Mouse (Mus musculus) ovary, postnatal 10 days (tissue): ENCODE measurements around the gene Tbx3.

Experiments
- DNase-seq: peaks from one replicate; pipeline ENCODE4 v3.0.0; 2022; ENCODE audit warnings: low spot score

Tbx3 gene

DNA sequence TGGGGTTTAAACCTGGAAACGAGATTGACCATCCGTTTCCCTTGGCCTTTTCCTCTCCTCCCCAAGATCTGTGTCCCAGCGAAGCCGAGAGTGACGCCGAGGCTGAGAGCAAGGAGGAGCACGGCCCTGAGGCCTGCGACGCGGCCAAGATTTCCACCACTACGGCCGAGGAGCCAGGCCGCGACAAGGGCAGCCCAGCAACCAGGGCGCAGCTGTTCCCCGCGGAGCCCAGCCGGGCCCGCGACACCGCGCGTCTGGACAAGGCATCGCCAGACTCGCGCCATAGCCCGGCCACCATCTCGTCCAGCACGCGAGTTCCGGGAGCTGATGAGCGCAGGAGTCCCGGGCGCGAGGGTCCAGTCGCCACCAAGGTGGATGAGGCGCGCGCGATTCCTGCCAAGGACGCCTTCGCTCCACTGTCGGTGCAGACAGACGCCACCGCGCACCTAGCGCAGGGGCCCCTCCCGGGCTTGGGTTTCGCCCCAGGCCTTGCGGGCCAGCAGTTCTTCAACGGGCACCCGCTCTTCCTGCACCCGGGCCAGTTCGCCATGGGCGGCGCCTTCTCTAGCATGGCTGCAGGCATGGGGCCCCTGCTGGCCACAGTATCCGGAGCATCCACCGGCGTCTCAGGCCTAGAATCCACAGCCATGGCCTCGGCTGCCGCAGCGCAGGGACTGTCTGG lies 10.0 kb downstream of the Tbx3 start:
- DNase-seq, result no peak

DNA sequence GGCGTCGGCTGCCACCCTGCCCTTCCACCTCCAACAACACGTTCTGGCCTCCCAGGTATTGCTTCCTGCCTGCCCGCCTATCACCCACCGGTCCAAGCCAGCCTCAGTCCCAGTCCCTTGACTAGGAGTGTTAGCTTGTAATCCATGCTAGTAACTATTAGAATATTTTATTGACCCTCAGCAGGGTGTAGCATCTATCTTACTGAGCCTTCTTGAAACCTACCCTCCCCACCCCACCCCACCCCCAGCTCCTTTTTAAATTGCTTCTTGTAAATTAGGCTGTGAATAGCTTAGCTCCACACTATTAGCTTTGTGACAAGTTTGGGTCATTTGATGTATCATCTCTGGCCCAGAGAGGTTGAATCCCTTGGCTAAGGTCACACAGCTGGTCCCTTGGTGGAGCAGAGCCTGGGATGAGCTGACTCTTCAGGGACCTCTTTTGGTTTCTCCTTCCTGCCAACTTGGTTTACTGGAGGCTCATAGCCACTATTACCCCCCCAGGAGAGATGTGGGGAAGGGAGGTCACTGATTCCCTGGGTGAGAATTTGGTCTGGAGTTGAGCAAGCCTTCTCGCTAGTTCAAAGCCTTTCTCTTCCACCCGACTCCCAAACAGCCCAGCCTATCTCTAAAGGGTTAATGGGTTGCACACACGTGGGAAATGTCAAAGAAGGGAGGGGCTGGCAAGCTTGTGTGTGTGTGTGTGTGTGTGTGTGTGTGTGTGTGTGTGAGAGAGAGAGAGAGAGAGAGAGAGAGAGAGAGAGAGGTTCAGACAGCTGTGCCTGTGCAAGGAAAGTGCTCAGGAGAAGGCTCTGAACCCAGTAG lies 10.8 kb downstream of the Tbx3 start:
- no peak for DNase-seq

DNA sequence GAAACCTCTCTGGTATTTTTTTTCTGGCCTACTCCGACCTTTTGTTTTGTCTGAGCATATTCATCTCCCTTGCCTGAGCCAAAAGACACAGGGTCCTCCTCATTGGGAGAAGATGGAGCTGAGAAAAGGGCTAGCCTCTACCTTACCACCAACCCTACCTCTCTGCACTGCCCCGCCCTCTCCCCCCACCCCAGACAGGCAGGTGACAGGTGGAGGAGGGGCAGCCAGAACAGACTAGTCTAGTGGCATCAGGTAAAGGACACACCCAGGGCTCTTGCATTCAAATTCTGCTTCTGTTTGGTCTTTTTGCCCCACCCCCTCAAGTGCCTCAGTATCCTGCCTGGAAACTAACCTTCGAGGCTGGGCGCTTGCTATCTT lies 11.4 kb downstream of the Tbx3 start:
- no peak for DNase-seq

DNA sequence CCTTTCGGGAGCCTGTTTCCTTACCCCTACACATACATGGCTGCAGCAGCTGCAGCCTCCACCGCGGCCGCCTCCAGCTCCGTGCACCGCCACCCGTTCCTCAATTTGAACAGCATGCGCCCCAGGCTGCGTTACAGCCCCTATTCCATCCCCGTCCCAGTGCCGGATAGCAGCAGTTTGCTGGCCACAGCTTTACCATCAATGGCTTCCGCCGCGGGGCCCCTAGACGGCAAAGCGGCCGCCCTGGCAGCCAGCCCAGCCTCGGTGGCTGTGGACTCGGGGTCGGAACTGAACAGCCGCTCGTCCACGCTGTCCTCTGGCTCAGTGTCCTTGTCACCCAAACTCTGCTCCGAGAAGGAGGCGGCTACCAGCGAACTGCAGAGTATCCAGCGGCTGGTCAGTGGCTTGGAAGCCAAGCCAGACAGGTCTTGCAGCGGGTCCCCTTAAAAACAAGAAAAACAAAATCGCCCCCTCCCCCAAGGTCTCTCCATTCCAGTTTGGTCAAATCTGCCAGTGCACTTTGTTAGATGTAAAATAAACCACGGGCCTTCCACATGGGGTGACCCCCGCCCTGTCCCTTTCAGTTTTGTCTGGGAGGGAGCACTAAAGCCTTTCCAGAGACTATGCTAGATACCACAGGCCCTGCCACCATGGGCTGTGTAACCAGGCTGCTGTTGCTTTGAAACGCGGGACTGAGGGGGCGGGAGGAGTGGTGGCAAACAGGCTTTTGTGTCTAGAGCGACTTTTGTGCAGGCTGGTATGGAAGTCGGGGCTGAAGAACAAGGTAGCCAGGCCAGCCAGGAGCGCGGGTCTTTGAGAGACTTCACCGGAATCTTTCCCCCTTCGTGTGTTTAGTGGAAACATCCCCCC lies 12.4 kb downstream of the Tbx3 start:
- no peak for DNase-seq

DNA sequence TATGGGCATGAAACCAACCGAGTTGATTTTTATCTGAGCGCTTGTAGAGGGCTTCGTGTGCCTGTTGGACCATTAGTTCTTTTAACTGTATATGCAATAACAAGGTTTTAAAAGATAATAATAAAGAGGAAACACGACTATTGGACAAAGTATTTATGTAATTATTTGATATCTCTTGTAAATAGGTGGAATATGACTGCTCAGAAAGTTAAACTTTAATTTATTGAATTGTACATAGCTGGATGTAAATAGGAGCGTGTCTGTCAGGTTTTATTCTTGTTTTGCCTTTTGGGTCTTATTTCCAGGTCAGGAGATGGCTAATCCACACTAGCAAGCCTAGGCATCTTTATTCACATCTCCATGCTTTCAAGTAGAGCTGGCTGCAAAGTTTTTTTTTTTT lies 13.4 kb downstream of the Tbx3 start:
- no peak for DNase-seq

DNA sequence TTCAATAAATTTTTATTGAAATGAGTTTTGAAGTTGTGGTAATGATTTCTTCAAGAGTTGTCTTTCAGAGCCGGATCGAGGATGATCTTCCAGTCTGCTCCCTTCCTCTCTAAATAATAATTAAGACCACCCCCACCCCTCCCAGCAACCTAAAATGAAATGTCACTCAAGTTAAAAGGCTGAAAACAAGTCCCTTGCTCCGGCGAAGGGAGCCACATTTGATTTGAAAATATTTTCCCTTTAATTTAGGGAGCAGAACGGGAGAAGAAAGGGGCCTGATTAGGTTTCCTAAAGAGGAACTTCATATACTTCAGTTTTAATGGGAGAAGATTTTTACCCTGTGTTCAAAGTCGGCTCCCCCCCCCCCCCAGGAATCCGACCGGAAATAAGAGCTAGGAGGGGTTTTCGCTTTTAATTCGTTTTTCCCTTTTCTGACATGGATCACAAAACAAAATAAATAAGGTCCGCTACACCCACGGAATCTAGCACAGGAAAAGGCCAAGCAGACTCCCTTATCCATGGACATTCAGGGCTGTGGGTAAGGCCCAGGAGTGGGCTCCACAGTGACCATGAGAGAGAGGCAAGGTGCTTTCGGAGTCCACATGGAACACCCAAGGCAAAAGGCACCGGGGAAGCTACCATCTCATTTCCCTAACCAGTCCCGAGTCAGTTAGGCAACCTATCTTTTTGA lies 14.4 kb downstream of the Tbx3 start:
- no peak for DNase-seq

DNA sequence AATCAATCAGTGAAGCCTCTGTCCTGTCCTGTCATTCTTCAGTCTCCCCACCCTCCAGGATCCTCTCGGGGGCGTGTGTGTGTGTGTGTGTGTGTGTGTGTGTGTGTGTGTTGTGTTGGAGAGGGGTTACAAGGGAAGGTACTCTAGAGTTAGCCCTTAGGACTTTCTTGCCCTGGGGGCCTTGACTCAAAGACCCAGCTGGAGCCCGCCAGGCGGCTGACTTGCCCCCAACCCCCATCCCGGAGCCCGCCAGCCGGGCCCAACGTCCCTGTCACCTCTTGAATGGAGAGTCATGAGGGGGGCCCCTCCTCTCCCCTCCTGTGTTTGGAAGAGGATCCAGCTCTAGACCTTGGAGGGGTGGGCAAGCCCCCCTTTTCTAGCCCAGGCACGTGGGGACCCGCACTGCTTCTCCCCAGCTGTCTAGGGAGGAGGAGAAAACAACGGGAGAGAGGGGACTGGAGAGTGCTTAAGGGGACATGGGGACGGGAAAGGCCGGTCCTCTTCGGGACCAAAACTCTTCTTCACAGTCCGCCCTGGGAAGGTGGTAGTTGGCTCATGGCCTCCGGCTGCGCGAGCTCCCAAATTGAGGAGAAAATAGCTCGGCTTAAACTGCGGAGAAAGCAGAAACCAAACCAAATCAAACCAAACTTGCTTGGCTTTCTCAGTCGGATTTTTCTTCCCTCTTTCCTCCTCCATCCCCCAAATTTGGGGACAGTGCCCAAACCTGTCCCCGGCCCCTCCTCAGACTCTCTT lies 15.2 kb downstream of the Tbx3 start:
- DNase-seq, result no peak

DNA sequence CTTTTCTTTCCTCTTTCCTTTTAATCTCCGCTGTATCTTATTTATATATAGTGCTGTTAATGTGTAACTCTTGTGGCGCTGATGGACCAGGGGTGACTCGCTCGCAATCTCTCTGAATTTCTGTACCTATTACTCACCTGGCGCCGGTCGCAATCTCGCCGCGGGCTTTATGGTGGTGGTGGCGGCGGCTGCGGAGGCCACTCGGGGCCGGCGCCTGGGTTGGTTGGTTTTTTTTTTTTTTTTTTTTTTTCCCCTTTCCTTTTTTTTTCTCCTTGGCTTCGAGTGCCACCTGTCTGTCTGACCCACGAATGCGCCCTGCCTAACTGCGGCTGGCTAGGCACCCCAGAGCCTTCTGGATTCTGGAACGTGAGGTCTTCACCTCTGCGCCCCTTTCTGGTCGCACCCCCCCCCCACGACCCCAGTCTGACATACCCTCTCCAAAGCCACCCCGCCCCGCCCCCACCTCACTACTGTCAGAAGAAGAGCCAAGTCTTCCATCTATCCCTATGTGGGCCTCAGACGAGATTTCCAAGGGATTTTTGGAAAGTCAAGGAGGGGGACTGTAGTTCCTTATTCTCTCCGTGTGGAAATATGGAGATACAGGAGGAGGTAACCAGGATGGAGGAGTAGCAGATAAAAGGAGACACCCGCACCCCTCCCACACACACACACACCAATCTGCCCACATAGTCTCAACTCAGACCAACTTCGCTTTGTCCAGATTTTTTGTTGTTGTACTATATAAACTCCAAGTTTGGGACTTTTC lies 15.9 kb downstream of the Tbx3 start:
- no peak for DNase-seq

DNA sequence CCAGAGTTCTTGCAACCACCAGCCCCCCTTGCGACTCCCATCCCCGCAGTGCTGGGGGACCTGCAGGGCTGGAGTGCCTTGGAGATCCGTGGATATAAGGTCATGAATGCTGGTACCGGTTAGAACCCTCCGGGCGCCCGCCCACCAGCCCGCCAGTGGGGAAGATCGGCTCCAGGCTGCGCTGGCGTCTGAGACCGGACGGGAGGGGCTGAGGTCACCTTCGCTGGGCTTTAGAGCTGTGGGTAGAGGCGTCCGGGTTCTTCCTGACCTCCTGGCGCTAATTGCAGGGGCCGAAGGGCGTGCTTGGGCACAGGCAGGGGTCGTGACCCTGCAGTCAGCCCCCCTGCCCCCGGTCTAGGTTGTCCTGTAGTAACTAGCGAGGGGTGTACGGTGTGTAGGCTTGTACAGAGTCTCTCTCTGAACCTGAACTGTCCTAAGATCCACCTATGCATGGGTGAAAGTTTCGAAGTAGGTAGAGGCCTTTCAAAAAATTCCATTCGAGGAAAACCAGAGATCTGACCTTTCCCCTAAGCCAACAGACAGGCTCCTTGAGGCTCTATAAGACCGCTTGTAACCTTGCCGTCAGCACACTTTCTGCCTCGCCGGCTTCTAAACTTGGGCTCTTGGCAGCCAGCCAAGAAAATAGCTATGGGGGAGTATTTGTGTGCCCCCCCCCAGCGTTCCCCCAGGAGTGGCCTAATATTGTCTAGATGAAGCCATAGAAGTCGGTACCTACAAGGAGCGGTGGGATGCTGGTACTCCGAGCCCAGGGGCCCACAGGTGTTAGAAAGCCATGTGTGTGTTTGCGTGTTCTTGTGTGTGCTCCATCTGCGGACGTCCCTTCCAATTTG lies 16.8 kb downstream of the Tbx3 start:
- DNase-seq, result no peak

DNA sequence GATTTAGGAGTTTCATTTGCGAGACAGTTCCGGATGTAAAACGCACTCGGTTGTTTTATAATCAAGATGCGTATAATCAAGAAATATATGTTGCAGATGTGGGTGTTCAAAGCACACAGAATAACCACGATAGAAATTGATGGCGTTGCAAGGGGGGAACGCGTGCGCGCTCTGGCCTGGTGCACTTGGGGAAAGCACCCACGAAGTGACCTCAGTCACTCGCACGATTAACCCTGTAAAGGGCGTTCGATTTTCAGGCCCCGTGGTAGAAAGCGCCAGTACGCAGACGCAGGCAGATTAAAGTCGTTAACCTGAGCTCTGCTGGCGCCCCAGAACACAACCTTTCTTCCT lies 17.4 kb downstream of the Tbx3 start:
- DNase-seq, result no peak

DNA sequence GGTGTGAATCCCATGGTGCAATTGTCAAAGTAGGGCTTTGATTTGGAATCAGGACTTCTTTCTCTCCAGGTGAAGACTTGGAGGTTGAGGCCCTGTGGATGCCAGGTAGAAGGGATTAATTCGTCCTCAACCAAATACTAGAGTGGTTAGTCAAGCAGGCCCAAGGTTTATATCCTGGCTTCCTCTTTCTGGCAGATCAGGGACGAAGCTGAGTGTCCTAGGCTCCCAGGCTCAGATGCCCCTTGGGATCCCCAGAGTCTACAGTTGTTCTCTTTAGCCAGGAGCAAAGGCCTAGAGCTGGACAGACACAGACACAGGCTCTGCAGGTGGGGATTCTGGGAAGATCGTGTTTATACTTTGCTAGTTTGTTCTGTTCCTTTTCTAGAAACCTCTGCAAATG lies 17.8 kb downstream of the Tbx3 start:
- no peak for DNase-seq

DNA sequence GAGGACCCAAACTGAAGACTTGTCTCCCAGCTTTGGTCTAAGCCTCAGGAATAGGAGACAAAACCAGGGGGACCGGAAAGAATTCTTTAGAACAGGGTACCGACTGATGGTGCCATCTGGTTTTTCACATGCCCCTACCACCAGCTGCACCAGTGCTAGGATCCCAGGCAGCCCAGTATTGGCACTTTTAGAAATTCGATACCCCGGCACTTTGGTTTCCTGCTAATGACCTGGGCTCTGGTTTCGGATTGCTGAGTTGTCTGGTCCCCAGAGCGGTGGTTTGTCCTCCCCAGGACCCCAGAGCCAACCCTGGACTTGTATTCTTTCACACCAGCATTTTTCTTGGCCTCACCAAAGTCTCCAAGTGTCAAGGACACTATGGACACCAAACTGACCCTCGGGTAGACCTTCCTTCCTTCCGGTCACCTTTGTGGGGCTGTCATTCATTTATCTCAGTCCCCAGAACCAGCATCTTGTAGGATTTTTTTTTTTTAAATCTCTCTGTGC lies 18.5 kb downstream of the Tbx3 start:
- no peak for DNase-seq

DNA sequence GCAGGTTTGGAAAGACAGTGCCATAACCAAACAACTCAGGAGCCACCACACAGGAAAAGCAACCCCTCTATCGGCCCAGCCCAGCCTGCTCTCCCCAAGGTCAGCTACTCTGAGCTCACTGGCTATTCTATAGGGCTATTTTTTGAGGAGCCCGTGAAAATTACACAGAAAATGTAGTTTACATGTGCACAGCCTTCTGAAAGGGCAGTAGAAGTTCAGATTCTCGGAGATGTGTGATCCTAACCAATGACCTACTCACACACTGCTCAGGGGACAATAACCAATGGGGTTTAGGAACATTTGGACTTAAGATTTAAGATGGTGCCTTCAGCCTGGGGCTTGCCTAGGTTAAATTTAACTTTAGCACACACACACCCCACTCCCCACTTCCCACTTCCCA lies 19.0 kb downstream of the Tbx3 start:
- DNase-seq, result no peak

DNA sequence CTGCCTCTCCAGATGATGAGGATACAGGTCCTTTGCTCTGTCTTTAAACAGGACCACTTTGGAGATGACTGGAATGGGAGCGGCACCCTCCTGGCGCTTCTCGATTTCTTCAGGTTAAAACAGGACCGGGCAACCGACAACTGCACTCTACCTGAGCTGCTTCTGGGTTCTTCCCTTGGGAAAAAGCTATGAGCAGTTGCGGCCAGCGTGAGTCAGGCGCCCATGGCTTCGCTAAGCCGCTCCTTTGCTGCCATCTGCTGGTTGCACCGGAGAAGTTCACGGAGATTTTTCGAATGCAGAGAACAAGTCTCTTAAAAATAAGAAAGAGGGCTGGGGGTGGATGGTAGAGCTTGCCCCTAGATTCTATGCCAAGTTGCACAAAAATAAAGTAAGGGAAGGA lies 20.6 kb downstream of the Tbx3 start:
- DNase-seq, result peak; percentile 48

DNA sequence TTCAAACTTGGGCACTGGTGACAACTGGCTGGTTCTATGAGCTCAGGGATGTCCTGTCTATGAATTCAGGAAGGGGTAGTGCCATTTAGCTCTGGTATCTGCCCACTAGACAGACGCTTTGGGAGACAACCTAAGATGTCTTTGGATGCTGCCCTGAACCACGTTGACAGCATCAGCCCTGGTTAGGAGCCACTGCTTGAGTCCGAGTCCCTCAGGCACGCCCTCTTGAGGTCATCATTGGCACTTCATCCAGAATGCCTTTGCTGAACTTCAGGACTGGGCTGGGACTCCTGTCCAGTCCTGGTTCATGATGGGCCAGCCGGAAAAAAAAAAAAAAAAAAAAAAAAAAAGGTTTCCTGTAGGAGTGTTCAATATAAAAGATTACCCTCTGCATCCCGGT lies 22.0 kb downstream of the Tbx3 start:
- DNase-seq, result no peak

DNA sequence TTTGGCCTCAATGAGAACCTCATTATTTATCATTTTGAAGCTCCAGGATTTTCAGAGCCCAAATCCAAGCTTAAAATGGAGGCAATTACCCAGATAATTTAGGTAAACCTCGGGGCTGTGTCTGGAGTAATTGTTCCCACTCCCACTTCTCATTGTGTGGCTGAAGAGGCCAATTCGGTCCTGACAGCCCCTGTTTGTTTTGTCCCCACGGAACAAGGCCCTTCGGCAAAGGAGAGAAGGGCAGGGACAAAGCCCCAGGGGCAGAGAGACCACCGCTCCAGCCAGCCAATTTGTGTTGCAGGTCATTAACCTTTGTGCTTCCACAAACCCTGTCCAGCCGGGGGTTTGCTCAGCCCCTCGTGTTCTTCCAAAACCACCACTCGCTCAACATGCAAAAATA lies 24.4 kb downstream of the Tbx3 start:
- no peak for DNase-seq

DNA sequence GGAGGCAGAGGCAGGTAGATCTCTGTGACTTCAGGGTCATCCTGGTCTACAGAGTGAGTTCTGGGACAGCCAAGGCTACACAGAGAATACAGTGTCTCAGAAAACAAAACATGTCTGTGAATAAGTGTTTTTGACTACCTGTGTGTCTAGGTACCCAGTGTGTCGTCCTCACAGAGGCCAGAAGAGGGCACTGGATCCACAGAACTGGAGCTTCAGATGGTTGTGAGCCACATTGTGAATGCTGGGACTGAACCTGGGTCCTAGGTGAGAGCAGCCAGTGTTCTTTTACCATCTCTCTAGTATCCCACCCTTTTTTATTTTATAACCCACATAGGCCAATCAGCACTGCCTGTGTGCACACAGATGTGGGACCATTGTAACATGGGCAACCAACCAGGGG lies 32.6 kb downstream of the Tbx3 start:
- DNase-seq, result no peak

DNA sequence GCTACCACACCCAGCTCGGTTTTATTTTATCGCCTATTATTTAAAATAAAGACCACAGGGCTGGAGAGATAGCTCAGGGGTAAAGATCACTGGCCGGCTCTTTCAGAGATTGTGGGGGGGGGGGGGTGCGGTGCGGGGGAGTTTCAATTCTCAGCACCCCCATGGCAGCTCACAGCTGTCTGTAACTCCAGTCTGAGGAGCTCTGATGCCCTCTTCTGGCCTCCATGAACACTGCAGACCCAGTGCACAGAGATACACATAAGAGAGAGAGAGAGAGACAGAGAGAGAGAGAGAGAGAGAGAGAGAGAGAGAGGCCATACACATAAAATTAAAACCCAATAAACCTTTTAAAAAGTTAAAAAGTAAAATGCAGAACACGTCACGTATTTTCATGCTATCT lies 34.4 kb downstream of the Tbx3 start:
- no peak for DNase-seq

DNA sequence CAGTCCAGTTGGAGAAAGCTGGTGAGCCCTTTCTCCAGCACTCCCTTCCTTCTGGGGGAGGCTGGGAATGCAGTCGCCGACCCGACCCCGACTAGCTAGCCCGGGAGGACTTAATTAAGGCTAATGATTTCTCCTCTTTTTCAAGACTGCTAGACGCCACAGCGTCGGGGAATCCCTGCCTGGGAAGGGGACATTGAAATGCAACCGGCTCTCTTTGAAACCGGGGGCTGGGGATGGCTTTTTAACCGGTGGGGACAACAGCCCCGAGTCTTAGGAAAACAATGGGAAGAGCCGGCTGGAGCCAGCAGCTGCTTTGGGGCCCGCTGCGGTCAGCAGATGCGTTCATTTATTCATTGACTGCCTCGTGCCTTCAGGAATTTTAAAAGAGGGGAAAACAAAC lies 36.0 kb downstream of the Tbx3 start:
- no peak for DNase-seq
